Mouse (Mus musculus) testis, adult 2 months (tissue): ENCODE data around the gene Rpl5. TPM values are rescaled to one million over a fixed set of nuclear protein-coding genes. Genes with fewer than 3 reads are reported as not detected.
"Not testable (repeated sequence)": the region's sequence is repeated elsewhere in the genome, so short reads cannot be mapped to it uniquely, and the experiment has no call there.

ENCODE experiments used
- H3K27ac ChIP-seq: fragments of 200-500 bp; 2 replicates; pipeline ENCODE4 v1.5.1; 2012; ENCODE audit warnings: low read depth, low read length; ENCODE audit not compliant: control insufficient read depth, insufficient read depth
- H3K27me3 ChIP-seq: fragments of 200-500 bp; 2 replicates; pipeline ENCODE4 v1.6.1; 2012; ENCODE audit warnings: mild to moderate bottlenecking, low read length, moderate library complexity; ENCODE audit not compliant: control insufficient read depth, insufficient read depth
- H3K36me3 ChIP-seq: fragments of 200-500 bp; 2 replicates; pipeline ENCODE4 v1.6.1; 2012; ENCODE audit warnings: mild to moderate bottlenecking, low read length; ENCODE audit not compliant: control insufficient read depth, insufficient read depth
- H3K4me1 ChIP-seq: fragments of 200-500 bp; 2 replicates; pipeline ENCODE4 v1.6.1; 2012; ENCODE audit warnings: low read length; ENCODE audit not compliant: control insufficient read depth, insufficient read depth
- H3K4me3 ChIP-seq: fragments of 200-500 bp; 2 replicates; pipeline ENCODE4 v1.5.1; 2012; ENCODE audit warnings: low read depth, mild to moderate bottlenecking, low read length, moderate library complexity, mixed read lengths; ENCODE audit not compliant: control insufficient read depth
- CTCF ChIP-seq: fragments of 200-500 bp; IDR thresholded peaks from 2 replicates; pipeline ENCODE4 v1.5.1; 2012; ENCODE audit warnings: low read depth, mild to moderate bottlenecking, inconsistent platforms, low read length, moderate library complexity; ENCODE audit not compliant: control insufficient read depth, insufficient read depth, insufficient replicate concordance
- POLR2A ChIP-seq: fragments of 200-500 bp; IDR thresholded peaks from 2 replicates; pipeline ENCODE4 v1.6.1; 2012; ENCODE audit warnings: low read depth, mild to moderate bottlenecking, inconsistent platforms, low read length, moderate library complexity; ENCODE audit not compliant: control insufficient read depth
- polyA plus RNA-seq: library from polyadenylated mRNA; depleted of rRNA; stranded (reverse); fragments of >200 nt; gene quantifications from 2 replicates; pipeline ENCODE4 v1.2.3, GENCODE M21; 2012

Rpl5 gene
- polyA plus RNA-seq, 1 experiment, result 20.7 TPM

GRCm38 (mm10) chr5:107877053-107877452 is 23.2 kb upstream of the Rpl5 start:
- H3K4me3 ChIP-seq, result no peak overlapping the region
- H3K4me1 ChIP-seq, result peaks cover 3% of the 10 kb centered on the region
- no peaks in the 10 kb centered on the region for H3K36me3 ChIP-seq
- H3K27me3 ChIP-seq, result no peaks in the 10 kb centered on the region
- no peak overlapping the region for H3K27ac ChIP-seq
- TF ChIP-seq POLR2A, result no peak
- TF ChIP-seq CTCF, result no peak

GRCm38 (mm10) chr5:107880710-107881109 is 19.6 kb upstream of the Rpl5 start:
- peaks cover 3% of the 10 kb centered on the region for H3K4me1 ChIP-seq
- TF ChIP-seq CTCF, result no peak
- TF ChIP-seq POLR2A, result no peak
- no peaks in the 10 kb centered on the region for H3K36me3 ChIP-seq
- no peaks in the 10 kb centered on the region for H3K27me3 ChIP-seq
- no peak overlapping the region for H3K4me3 ChIP-seq
- H3K27ac ChIP-seq, result no peak overlapping the region

GRCm38 (mm10) chr5:107889994-107890888 is 10.1 kb upstream of the Rpl5 start:
- H3K27ac ChIP-seq, result no peak overlapping the region
- H3K4me1 ChIP-seq, result no peaks in the 10 kb centered on the region
- no peak for TF ChIP-seq POLR2A
- TF ChIP-seq CTCF, result no peak
- no peak overlapping the region for H3K4me3 ChIP-seq
- H3K36me3 ChIP-seq, result no peaks in the 10 kb centered on the region
- no peaks in the 10 kb centered on the region for H3K27me3 ChIP-seq

- H3K27me3 ChIP-seq, H3K4me1 ChIP-seq, H3K27ac ChIP-seq, H3K4me3 ChIP-seq, H3K36me3 ChIP-seq: not testable (repeated sequence)
Observed at GRCm38 (mm10) chr5:107891515-107891914, 8.8 kb upstream of the Rpl5 start.

- TF ChIP-seq POLR2A (no peak), CTCF (no peak)
- Histone ChIP-seq H3K4me3 (no peak overlapping the region), H3K36me3 (no peaks in the 10 kb centered on the region), H3K27ac (no peak overlapping the region), H3K4me1 (no peaks in the 10 kb centered on the region), H3K27me3 (no peaks in the 10 kb centered on the region)
Observed at GRCm38 (mm10) chr5:107894676-107895075, 5.6 kb upstream of the Rpl5 start.

GRCm38 (mm10) chr5:107896265-107896664 is 4.0 kb upstream of the Rpl5 start:
- no peak for TF ChIP-seq CTCF
- TF ChIP-seq POLR2A, result no peak
- no peaks in the 10 kb centered on the region for H3K27me3 ChIP-seq
- H3K4me3 ChIP-seq, result no peak overlapping the region
- H3K36me3 ChIP-seq, result no peaks in the 10 kb centered on the region
- no peak overlapping the region for H3K27ac ChIP-seq
- no peaks in the 10 kb centered on the region for H3K4me1 ChIP-seq

GRCm38 (mm10) chr5:107901014-107901615 is 813 bp downstream of the Rpl5 start:
- H3K27ac ChIP-seq, result peak overlapping the region; percentile 82
- TF ChIP-seq POLR2A (no peak), CTCF (no peak)
- no peaks in the 10 kb centered on the region for H3K4me1 ChIP-seq
- peaks cover 1% of the 10 kb centered on the region; the same call in 1 of the 2 replicates for H3K36me3 ChIP-seq
- no peaks in the 10 kb centered on the region for H3K27me3 ChIP-seq
- peak overlapping the region; percentile 94 for H3K4me3 ChIP-seq
